Mouse (Mus musculus) gastrocnemius, postnatal 4 days (tissue): ENCODE measurements at regions not wholly inside any gene's neighbourhood (a gene's known extent, or its start where the extent isn't known, plus 50 kb on each side); places are given as distances from the start of the nearest gene placed in this dataset.

Experiments
- DNase-seq, 2 experiments: peaks; one replicate each; pipeline ENCODE4 v3.0.0; 2021 to 2022; ENCODE audit warnings: low spot score in 2 of 2, mixed read lengths in 2 of 2

GRCm38 (mm10) chr10:96955036-96955775 lies 338.4 kb downstream of the Btg1 start:
- no peak for DNase-seq

- no peak for DNase-seq
Measured at GRCm38 (mm10) chr10:96955776-96956448, 339.1 kb downstream of the Btg1 start.

- DNase-seq, result no peak
Measured at GRCm38 (mm10) chr10:96956449-96956834, 339.6 kb downstream of the Btg1 start.

GRCm38 (mm10) chr10:96957019-96957418 lies 340.2 kb downstream of the Btg1 start:
- DNase-seq, result no peak

GRCm38 (mm10) chr10:96969825-96970224 lies 353.0 kb downstream of the Btg1 start:
- no peak for DNase-seq

- no peak for DNase-seq
Measured at GRCm38 (mm10) chr10:96970737-96971136, 353.9 kb downstream of the Btg1 start.

- no peak for DNase-seq
Measured at GRCm38 (mm10) chr10:96971810-96972209, 355.0 kb downstream of the Btg1 start.

GRCm38 (mm10) chr10:96974326-96974977 lies 357.6 kb downstream of the Btg1 start:
- DNase-seq, result no peak

GRCm38 (mm10) chr10:96976691-96977090 lies 359.9 kb downstream of the Btg1 start:
- no peak for DNase-seq

- no peak for DNase-seq
Measured at GRCm38 (mm10) chr10:96980494-96980831, 363.7 kb downstream of the Btg1 start.

- DNase-seq, result no peak
Measured at GRCm38 (mm10) chr10:96980832-96981515, 364.2 kb downstream of the Btg1 start.

GRCm38 (mm10) chr10:96981516-96981869 lies 364.7 kb downstream of the Btg1 start:
- DNase-seq, result no peak

GRCm38 (mm10) chr10:97000871-97001270 lies 384.1 kb downstream of the Btg1 start:
- DNase-seq, result no peak

- DNase-seq, result no peak
Measured at GRCm38 (mm10) chr10:97008873-97009272, 392.1 kb downstream of the Btg1 start.

- no peak for DNase-seq
Measured at GRCm38 (mm10) chr10:97009859-97010258, 393.1 kb downstream of the Btg1 start.

- DNase-seq, result no peak
Measured at GRCm38 (mm10) chr10:97018641-97019040, 401.8 kb downstream of the Btg1 start.

GRCm38 (mm10) chr10:97028776-97029175 lies 412.0 kb downstream of the Btg1 start:
- DNase-seq, result no peak

GRCm38 (mm10) chr10:97030996-97031395 lies 414.2 kb downstream of the Btg1 start:
- DNase-seq, result no peak

- no peak for DNase-seq
Measured at GRCm38 (mm10) chr10:97035371-97035786, 418.6 kb downstream of the Btg1 start.

- no peak for DNase-seq
Measured at GRCm38 (mm10) chr10:97038025-97038424, 421.2 kb downstream of the Btg1 start.

- DNase-seq, result no peak
Measured at GRCm38 (mm10) chr10:97047566-97047965, 430.8 kb downstream of the Btg1 start.

- DNase-seq, result no peak
Measured at GRCm38 (mm10) chr10:97047996-97048395, 431.2 kb downstream of the Btg1 start.
